Mouse (Mus musculus) liver, embryonic 14.5 days (tissue): ENCODE data around the gene Prlr.

Experiments
- CTCF ChIP-seq: IDR thresholded peaks from 2 replicates; pipeline ENCODE4 v1.5.1; 2016; ENCODE audit warnings: antibody characterized with exemption, low read depth, control low read depth
- EP300 ChIP-seq: IDR thresholded peaks from 2 replicates; pipeline ENCODE4 v1.6.1; 2016; ENCODE audit warnings: antibody characterized with exemption, low read depth

DNA sequence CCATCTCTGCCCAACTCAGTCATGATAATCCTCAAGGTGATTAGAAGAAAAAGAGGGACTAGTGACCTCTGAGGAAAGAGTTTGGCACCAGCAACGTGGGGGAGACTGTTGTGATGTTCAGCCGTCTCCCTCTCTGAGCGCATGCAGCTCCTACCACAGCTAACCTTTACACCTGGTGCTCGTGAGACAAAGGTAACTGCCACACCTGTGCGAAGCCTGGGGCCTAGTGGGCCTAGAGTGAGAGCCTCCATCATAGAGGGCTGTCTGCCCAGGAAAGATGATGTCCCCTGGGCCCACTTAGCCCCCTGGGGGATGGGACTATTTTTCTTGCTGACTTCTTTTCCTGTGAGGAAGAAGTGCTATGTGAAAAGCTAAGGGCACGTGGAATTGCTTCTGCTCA is 36.2 kb downstream of the Prlr start:
- TF ChIP-seq CTCF: no peak
- TF ChIP-seq EP300: no peak
